Mouse (Mus musculus): ENCODE results near the gene Rgs7.

The Rgs7 gene

DNA sequence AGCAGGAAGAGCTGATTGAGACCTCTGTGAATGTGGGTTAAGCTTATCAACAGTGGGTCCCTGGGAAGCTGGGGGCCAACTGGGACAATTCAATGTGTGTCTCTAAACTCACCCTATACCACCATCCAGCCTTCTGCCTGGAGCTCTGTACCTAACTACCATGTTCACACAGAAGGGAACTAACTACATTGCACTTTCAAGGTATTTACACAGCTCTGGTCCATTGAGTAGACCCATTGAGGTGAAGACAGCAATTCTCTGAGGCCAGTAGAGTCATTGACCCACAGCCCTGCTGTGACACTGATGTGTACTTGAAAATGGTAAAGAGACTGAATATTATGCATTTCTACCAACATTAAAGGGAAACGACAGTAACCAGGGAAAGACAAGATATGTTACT, 313.6 kb downstream of the Rgs7 start:
- DNase-seq (ENCODE audit: low spot score in 2 of 2), result no peak

- DNase-seq (ENCODE audit: low spot score in 2 of 2), result no peak
Measured at GRCm38 (mm10) chr1:175174918-175175675, 317.2 kb downstream of the Rgs7 start.

GRCm38 (mm10) chr1:175155469-175155868, 336.8 kb downstream of the Rgs7 start:
- no peak for DNase-seq (ENCODE audit: low spot score in 2 of 2)

GRCm38 (mm10) chr1:175143051-175143450, 349.2 kb downstream of the Rgs7 start:
- DNase-seq (ENCODE audit: low spot score in 2 of 2), result no peak

GRCm38 (mm10) chr1:175128525-175128924, 363.8 kb downstream of the Rgs7 start:
- DNase-seq (ENCODE audit: low spot score in 2 of 2), result no peak

DNA sequence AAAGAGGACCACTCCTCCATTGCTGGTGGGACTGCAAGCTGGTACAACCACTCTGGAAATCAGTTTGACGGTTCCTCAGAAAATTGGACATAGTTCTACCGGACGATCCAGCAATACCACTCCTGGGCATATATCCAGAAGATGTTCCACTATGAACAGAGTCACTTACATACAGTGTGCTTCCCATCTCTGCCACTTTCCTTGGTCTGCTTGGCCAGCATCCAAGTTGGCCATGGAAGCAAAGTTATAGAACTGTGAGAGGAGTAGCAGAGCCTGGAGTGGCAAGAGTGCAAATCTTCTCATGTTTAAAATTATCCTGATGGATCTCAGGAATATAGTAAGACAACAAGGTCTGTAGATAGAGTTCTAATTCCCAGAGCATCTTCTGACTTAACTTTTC, 367.9 kb downstream of the Rgs7 start:
- DNase-seq (ENCODE audit: low spot score in 2 of 2), result no peak

GRCm38 (mm10) chr1:175118904-175119555, 373.3 kb downstream of the Rgs7 start:
- DNase-seq (ENCODE audit: low spot score in 2 of 2), result no peak

DNA sequence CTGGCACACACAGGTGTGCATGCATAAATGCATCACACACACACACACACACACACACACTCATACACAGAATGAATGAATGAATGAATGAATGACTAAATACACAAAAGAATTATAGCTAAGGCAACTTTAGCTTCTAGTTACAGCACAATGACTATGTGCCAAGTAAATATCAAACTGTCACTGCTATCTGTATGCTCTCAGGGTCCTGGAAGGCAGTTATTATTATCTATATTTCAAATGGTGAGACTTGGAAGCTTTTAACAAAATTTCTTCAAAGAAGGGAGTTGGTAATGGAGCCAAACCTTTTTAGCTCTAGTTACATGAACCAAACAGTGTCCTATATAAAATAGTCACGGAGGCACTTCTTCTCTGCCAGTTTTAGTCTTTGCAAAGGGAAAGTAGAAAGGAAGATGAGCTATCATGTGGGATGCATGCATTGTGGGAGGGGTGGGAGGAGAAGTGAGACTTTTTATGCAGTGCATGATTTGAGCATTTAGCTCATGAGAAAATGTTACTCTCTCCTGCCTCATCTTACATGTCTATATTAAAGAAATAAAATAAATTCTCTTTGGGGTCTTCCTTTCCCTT, 383.9 kb downstream of the Rgs7 start:
- no peak for DNase-seq (ENCODE audit: low spot score in 2 of 2)

DNA sequence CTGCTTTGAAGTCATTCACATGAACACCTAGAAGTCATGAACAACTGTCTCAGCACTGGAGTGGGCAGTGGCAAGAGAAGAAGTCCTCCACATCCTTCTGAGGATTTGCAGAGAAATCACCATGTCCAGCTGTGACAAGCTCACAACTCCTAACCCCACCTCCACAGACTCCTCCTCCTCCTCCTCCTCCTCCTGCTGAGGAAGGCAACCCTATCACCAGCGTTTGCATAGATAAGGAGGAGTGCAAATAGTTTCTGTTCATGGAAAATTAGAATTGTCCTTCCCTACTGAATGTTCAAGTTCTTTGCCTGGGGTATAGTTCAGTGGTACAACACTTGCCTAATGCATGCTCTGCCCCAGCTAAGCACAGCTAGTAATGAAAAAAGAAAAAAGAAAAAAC, 386.0 kb downstream of the Rgs7 start:
- no peak for DNase-seq (ENCODE audit: low spot score in 2 of 2)

DNA sequence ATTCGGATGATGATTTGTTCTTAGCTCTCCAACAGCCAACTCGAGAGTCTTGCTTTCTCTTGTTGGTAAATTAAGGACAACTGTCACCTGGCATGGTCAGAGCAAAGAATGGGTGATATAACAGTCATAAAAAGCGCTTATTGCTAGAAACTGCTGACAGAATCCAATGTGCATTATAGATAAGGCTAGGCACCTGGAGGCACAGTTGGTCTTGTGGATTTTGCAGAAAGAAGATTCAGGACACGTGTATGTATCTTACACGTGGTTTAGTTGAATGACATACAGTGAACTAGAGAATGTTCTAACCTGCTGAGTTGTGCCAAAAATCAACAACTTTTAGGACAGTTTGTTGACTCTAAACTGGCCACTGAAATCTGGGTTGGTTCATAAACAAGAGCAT, 386.9 kb downstream of the Rgs7 start:
- DNase-seq (ENCODE audit: low spot score in 2 of 2), result no peak

DNA sequence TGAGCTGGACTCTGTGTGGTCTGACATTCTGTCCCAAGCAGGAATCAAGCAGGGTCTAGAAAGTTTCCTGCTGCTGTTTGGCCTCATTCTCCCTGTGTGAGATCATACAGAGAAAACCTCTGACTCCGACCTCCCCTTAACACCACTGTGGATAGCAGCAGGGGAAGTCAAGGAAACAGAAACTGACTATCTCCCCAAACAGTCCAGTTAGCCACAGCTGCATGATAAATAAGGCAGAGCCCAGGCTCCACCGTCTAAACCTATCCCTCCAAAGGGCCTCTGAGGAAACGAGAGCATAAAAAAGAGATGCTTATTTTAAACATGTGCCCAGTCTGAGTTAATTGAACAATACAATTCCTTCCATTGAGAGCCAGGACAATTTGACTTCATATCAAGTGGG, 395.3 kb downstream of the Rgs7 start:
- no peak for DNase-seq (ENCODE audit: low spot score in 2 of 2)

DNA sequence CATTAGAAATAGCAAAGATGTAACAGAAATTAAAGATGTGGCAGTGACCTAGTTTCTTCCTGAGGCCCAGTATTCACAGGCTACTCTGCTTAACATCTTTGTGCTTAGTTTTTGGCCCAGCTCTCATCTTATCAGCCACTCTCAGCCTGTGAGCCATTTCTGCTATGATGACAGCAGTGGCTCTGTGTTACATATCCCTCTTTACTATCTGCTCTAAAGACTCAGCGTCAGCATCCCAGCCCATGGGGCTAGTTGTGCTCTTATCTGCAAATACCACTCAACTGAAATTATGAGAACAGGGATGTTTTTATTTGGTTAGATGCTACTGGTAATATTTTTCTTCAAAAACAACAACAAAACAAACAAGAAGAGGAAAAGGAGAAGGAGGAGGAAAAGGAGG, 410.2 kb downstream of the Rgs7 start:
- DNase-seq (ENCODE audit: low spot score in 2 of 2), result no peak

GRCm38 (mm10) chr1:175079819-175080608, 412.3 kb downstream of the Rgs7 start:
- DNase-seq (ENCODE audit: low spot score in 2 of 2), result no peak

- DNase-seq (ENCODE audit: low spot score in 2 of 2), result no peak
Measured at GRCm38 (mm10) chr1:175073500-175074232, 418.6 kb downstream of the Rgs7 start.

DNA sequence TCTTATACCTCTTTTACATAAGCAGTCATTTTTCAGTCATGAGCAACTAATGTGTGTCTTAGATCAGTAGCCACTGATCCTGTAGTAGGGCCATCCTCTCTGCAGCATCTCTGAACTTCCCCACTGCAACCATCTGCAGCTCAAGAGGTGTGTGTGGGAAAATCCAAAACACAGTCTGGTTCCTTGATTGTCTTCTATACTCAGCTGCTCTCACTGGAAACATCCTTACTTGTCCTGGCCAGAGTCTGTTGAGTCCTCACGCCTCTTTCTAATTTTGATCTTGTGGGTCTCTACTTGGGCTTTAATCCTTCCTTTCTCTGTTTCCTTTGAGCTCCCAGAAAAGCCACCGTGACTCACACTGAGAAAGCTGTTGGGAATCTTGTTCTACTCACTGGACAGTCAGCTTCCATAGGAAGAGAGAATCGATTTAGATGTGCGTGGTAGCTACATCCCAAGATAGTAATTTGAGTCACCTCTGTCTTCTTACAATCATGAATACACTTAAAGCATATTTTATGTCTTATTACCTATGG, 422.5 kb downstream of the Rgs7 start:
- no peak for DNase-seq (ENCODE audit: low spot score in 2 of 2)

DNA sequence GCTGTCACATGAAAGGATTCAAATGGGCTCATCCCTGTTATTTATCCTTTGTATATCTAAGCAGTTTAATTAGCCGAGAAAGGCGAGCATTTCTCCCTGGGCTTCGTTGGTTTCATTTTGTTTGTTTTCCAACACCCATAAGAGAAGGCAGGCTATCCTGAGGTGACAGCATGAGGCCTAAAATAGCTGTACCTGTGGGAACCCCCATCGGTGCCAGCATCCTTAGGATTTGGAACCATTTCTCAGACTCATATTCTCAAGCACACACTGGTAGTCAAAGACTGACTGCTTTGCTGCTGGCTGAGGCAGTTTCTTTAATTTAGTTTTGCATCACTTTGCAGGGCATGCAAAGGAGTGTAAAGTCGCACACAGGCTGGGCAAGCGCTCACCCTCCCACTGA, 443.2 kb downstream of the Rgs7 start:
- DNase-seq (ENCODE audit: low spot score in 2 of 2), result no peak

DNA sequence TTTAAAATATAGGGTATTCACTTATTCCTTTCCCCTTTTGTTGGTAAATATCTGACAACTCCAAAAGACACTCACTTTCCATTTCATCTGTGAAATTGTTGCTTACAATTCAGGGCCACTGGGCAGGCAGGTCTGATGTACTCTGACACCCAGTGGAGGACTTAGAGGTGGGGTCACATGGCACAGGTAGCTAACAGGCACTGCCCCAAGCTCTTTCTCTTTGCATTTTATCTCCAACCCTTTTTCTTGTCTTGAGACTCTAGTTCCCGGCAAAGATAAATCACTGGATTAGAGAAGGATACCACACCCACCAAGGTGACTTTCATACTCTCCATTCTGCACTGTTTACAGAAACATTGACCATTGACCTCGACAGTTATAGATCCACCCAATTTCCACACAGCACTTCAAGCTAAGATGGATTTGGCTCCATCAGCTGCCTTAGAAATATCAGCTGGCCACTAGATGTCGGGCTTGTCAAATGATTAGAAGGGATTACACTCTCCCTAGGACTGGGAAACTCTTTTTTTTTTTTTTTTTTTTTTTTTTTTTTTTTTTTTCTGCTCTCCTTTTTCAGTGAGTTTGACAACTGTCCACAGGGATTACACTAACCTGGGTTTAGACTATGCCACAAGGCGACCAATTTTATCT, 451.0 kb downstream of the Rgs7 start:
- DNase-seq (ENCODE audit: low spot score in 2 of 2), result peak in 1 of 2 experiments; percentile 28

DNA sequence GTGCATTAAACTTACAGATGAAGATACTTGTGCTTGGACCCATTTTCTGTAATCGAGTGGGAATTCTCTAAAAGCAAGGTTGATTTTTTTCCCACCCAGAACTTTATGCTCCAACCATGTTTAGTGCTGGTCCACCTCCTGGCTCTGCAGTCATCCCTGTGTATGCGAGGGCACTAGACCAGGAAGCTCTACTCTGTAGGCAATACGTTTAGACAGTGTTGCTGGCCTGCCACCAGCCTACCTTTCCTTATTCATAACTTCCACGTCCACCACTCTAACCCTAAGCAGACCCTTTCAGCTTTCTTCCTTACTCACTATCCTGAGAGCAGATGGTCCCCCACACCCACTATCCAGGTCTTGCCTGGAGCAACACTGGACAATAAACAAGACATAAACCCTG, 452.3 kb downstream of the Rgs7 start:
- DNase-seq (ENCODE audit: low spot score in 2 of 2), result no peak

- no peak for DNase-seq (ENCODE audit: low spot score in 2 of 2)
Measured at GRCm38 (mm10) chr1:175039567-175039966, 452.7 kb downstream of the Rgs7 start.

GRCm38 (mm10) chr1:175035461-175035860, 456.8 kb downstream of the Rgs7 start:
- no peak for DNase-seq (ENCODE audit: low spot score in 2 of 2)

DNA sequence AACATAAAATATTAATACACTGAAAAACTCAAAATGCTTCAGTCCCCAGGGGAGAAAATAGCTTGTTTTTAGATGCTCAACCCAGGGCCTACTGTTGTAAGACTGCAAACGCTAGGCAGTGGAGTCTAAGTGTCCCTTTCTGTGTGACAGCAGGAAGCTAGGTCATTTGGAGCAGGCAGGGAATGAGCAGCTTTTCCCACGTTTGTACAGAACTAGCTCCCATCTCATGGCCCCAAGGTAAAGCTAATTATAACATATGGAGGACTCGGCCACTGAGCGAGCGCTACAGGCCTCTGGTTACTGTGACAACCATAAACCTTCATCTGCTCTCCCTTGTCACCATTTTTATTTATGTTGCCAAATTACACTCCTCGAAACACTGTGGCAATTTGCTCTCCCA, 460.3 kb downstream of the Rgs7 start:
- no peak for DNase-seq (ENCODE audit: low spot score in 2 of 2)
